Mouse (Mus musculus): ENCODE measurements around the gene Osbpl8.

- TF ChIP-seq POLR2A (IDR thresholded peaks at IDR 0.05; ENCODE audit: insufficient read depth, low read depth, low read length) = no peak
- no peak for TF ChIP-seq EP300 (IDR thresholded peaks at IDR 0.05; ENCODE audit: insufficient read depth, low read depth, low read length)
Measured at GRCm38 (mm10) chr10:111133936-111134335, 30.6 kb upstream of the Osbpl8 start.

All from heart, adult 2 months (tissue).